Mouse (Mus musculus) cerebellum, adult 9-10 months (tissue): ENCODE results near the gene Cmtr1.

Source experiments
- DNase-seq: peaks from one replicate; pipeline ENCODE4 v3.0.0; 2022

Cmtr1 gene

GRCm38 (mm10) chr17:29660076-29660761, at the start of gene Cmtr1:
Gene Cmtr1 (plus strand): TSS chr17:29660595.
- peak; percentile 95 for DNase-seq

- peak; percentile 61 for DNase-seq
Observed at GRCm38 (mm10) chr17:29613453-29613852, 46.9 kb upstream of the Cmtr1 start.

- DNase-seq: peak; percentile 93
Observed at GRCm38 (mm10) chr17:29614115-29615023, 46.0 kb upstream of the Cmtr1 start, which contains the start of the genes Rnf8 and Gm28043. Gene Rnf8 (plus strand): TSS chr17:29614790. Gene Gm28043 (plus strand): TSS chr17:29614876.

- DNase-seq: no peak
Observed at GRCm38 (mm10) chr17:29615024-29615551, 45.3 kb upstream of the Cmtr1 start.

GRCm38 (mm10) chr17:29615616-29616015, 44.8 kb upstream of the Cmtr1 start:
- DNase-seq: no peak

- DNase-seq: no peak
Observed at GRCm38 (mm10) chr17:29619231-29619630, 41.2 kb upstream of the Cmtr1 start.

- no peak for DNase-seq
Observed at GRCm38 (mm10) chr17:29623488-29623887, 36.9 kb upstream of the Cmtr1 start.

GRCm38 (mm10) chr17:29627285-29627684, 33.1 kb upstream of the Cmtr1 start:
- no peak for DNase-seq

- DNase-seq: peak; percentile 67
Observed at GRCm38 (mm10) chr17:29628946-29629345, 31.4 kb upstream of the Cmtr1 start.

GRCm38 (mm10) chr17:29629620-29630019, 30.8 kb upstream of the Cmtr1 start:
- no peak for DNase-seq

GRCm38 (mm10) chr17:29632312-29632711, 28.1 kb upstream of the Cmtr1 start:
- DNase-seq: no peak

GRCm38 (mm10) chr17:29635492-29635891, 24.9 kb upstream of the Cmtr1 start:
- no peak for DNase-seq

GRCm38 (mm10) chr17:29636118-29636517, 24.3 kb upstream of the Cmtr1 start:
- DNase-seq: peak; percentile 65

- DNase-seq: peak; percentile 53
Observed at GRCm38 (mm10) chr17:29637377-29637776, 23.0 kb upstream of the Cmtr1 start.

- DNase-seq: no peak
Observed at GRCm38 (mm10) chr17:29637895-29638294, 22.5 kb upstream of the Cmtr1 start.

- DNase-seq: no peak
Observed at GRCm38 (mm10) chr17:29640971-29641370, 19.4 kb upstream of the Cmtr1 start.

GRCm38 (mm10) chr17:29642219-29642618, 18.2 kb upstream of the Cmtr1 start:
- DNase-seq: no peak

GRCm38 (mm10) chr17:29658249-29658648, 2.1 kb upstream of the Cmtr1 start:
- DNase-seq: peak; percentile 17

GRCm38 (mm10) chr17:29660762-29661391, 482 bp downstream of the Cmtr1 start:
- no peak for DNase-seq

GRCm38 (mm10) chr17:29662145-29662544, 1.8 kb downstream of the Cmtr1 start:
- no peak for DNase-seq

- DNase-seq: peak; percentile 93
Observed at GRCm38 (mm10) chr17:29668051-29668986, 7.9 kb downstream of the Cmtr1 start.

GRCm38 (mm10) chr17:29669030-29669429, 8.6 kb downstream of the Cmtr1 start:
- DNase-seq: no peak
